Mouse (Mus musculus) effector memory CD4-positive, alpha-beta T cell, adult 5 months (primary cell): ENCODE data around the gene Grm8. TPM values are rescaled to one million over a fixed set of nuclear protein-coding genes. Genes with fewer than 3 reads are reported as not detected.

Experiments used
- polyA plus RNA-seq: library from polyadenylated mRNA; unstranded; fragments of 100-300 nt; shearing (Covaris generic); gene quantifications from one replicate; pipeline ENCODE4 v1.2.1, GENCODE M21; 2017

The Grm8 gene
- 0.12 TPM for polyA plus RNA-seq

DNA sequence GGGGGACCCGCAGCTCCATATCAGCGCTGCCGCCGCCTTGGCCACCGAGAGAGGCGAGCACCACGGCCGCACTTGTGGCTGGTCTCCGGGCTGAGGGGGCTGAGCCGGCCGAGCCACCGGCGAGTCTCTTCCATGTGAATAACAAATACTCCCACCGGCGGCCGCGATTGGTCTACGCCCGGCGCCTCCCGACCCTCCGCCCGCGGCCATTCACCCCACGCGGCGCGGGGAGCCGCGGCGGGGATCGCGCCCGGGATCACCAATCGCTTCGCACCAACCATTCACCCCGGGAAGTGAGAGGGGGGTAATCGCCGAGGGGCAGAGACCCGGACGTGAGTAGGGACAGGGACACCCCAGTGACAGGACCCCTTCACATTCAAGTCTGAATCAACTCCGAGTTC lies at the start of gene Grm8:
Grm8 (minus strand) TSS at position 178 of the 401 bp plus-strand sequence.

